Mouse (Mus musculus) midbrain, embryonic 15.5 days (tissue): Measurements from ENCODE around the gene Prkn. TPM values are rescaled to one million over a fixed set of nuclear protein-coding genes. Genes with fewer than 3 reads are reported as not detected.

Source experiments
- ATAC-seq: fragments of 200-750 bp; cut with Nextera tagmentation; replicated peaks from 2 replicates; pipeline ENCODE4 v1.8.0; 2017; ENCODE audit warnings: moderate TSS enrichment
- H3K27ac ChIP-seq: fragments of 300-500 bp; sonication (generic); 2 replicates; pipeline ENCODE4 v1.5.1; 2015; ENCODE audit warnings: mild to moderate bottlenecking, inconsistent platforms
- H3K27me3 ChIP-seq: fragments of 300-500 bp; sonication (generic); replicated peaks from 2 replicates; pipeline ENCODE4 v1.6.1; 2015; ENCODE audit warnings: inconsistent platforms
- H3K36me3 ChIP-seq: fragments of 300-500 bp; sonication (generic); replicated peaks from 2 replicates; pipeline ENCODE4 v1.6.1; 2015; ENCODE audit warnings: inconsistent platforms
- H3K4me1 ChIP-seq: fragments of 300-500 bp; sonication (generic); 2 replicates; pipeline ENCODE4 v1.6.1; 2015; ENCODE audit warnings: inconsistent platforms
- H3K4me2 ChIP-seq: fragments of 300-500 bp; sonication (generic); 2 replicates; pipeline ENCODE4 v1.6.1; 2015; ENCODE audit warnings: inconsistent platforms, mild to moderate bottlenecking, moderate library complexity
- H3K4me3 ChIP-seq: fragments of 300-500 bp; sonication (generic); 2 replicates; pipeline ENCODE4 v1.5.1; 2015; ENCODE audit warnings: mild to moderate bottlenecking, inconsistent platforms
- H3K9ac ChIP-seq: fragments of 300-500 bp; sonication (generic); 2 replicates; pipeline ENCODE4 v1.6.1; 2015; ENCODE audit warnings: mild to moderate bottlenecking, inconsistent platforms
- H3K9me3 ChIP-seq: fragments of 300-500 bp; sonication (generic); 2 replicates; pipeline ENCODE4 v1.6.1; 2016; ENCODE audit warnings: inconsistent platforms
- WGBS: fragments of 180-500 bp; shearing (Covaris S2); methylation state at CpG from one replicate; pipeline ENCODE4 v1.1.7; 2015; ENCODE audit warnings: mixed read lengths; 5-methylcytosine and 5-hydroxymethylcytosine counted together
- polyA plus RNA-seq: library from polyadenylated mRNA; unstranded; fragments of >200 nt; fragmentation: Nextera tagmentation; extraction: Ambion mirVana; gene quantifications from 2 replicates; pipeline ENCODE4 v1.2.1, GENCODE M21; 2015

Prkn gene
- polyA plus RNA-seq, 1 experiment from 2014 or later, result 4.8 TPM

DNA sequence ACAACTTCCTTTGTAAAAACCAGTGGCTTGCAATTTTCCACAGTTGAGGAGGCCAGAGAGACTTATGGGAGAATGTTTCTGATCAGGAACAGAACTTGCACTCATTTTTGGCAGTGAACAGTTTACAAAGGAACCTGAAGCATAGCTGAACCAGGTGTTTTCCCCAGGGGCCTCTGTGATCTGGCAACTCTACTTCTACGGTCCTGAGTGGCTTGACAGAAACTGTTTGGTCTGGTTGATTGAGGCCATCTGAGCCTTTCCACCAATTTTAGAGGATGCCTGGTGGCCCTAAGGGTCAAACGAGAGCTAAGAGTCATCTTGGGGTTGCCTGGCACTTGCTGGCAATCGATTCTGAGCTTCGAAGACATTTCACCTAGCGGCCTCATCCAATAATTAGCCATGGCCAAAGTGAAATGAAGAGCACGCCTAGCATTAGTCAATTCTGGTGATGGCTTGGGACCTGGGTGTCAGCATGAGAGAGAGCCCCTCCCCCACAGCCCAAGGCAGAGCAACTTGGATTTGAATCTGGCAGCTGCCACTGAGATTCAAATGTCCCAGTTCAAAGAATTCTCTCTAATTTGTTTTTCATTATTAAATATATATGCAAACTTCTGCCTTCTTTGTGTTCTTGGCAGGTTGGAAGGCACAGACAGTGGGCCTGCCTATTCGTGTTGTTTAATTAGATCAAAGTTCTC, 479.6 kb downstream of the Prkn start:
- Histone ChIP-seq H3K4me1 (no peaks in the 10 kb centered on the region), H3K9me3 (no peaks in the 10 kb centered on the region), H3K4me3 (no peak overlapping the region), H3K9ac (no peak overlapping the region), H3K27me3 (no peaks in the 10 kb centered on the region), H3K36me3 (no peaks in the 10 kb centered on the region), H3K4me2 (no peak overlapping the region), H3K27ac (no peak overlapping the region)
- WGBS, result 70% methylated on average over 7 of the region's 7 CpGs
- ATAC-seq, result no peak

DNA sequence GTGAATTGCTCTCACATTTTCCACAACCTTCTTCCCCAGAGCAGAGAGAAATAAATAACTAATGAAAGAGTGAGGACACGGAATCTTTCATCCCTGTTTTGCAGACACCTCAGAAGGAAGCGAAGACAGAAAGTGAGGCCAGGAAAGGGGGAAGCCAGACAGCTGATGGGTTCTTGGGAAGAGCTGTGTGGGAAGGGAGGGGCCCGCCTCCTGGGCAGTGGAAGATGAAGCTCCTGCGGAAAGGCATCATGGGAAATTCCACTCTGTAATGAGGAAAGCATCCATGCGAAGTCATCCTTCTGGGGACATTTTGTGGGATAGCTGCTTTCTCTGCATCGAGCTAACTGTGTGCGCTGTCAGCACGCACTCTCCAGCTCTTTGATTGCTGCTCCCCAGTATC, 491.9 kb downstream of the Prkn start:
- no peak overlapping the region for H3K4me3 ChIP-seq
- H3K9ac ChIP-seq, result no peak overlapping the region
- H3K9me3 ChIP-seq, result no peaks in the 10 kb centered on the region
- H3K36me3 ChIP-seq, result no peaks in the 10 kb centered on the region
- peak overlapping the region; percentile 20 for H3K4me2 ChIP-seq
- peak overlapping the region; percentile 31 for H3K27ac ChIP-seq
- peaks cover 4% of the 10 kb centered on the region; the same call in 1 of the 2 replicates for H3K4me1 ChIP-seq
- WGBS, result 58% methylated on average over 8 of the region's 8 CpGs
- no peaks in the 10 kb centered on the region for H3K27me3 ChIP-seq
- ATAC-seq, result peak; percentile 60; the same call in 1 of the 2 replicates

DNA sequence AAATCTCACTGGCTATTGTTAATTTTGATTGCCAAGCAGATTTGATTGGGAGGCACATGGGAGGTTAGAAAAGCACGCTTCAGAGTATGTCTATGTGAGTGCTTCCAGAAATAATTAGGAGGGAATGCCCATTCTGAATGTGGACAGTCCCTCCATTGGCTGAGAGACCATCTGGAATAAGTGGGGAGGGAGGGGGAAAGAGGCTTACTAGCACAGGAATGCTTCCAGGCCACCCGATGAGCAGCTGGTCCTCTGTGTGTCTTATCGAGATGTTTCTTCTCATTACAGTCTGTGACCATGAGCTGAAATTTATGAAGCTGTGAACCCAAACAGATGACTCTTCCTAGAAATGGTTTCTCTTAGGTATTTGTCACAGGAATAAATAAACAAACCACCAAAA, 493.6 kb downstream of the Prkn start:
- H3K36me3 ChIP-seq, result no peaks in the 10 kb centered on the region
- 81% methylated on average over 3 of the region's 3 CpGs for WGBS
- no peak overlapping the region for H3K9ac ChIP-seq
- no peak overlapping the region for H3K4me3 ChIP-seq
- H3K27me3 ChIP-seq, result no peaks in the 10 kb centered on the region
- no peak overlapping the region for H3K27ac ChIP-seq
- H3K4me1 ChIP-seq, result peaks cover 4% of the 10 kb centered on the region; the same call in 1 of the 2 replicates
- H3K9me3 ChIP-seq, result no peaks in the 10 kb centered on the region
- H3K4me2 ChIP-seq, result no peak overlapping the region
- no peak for ATAC-seq

DNA sequence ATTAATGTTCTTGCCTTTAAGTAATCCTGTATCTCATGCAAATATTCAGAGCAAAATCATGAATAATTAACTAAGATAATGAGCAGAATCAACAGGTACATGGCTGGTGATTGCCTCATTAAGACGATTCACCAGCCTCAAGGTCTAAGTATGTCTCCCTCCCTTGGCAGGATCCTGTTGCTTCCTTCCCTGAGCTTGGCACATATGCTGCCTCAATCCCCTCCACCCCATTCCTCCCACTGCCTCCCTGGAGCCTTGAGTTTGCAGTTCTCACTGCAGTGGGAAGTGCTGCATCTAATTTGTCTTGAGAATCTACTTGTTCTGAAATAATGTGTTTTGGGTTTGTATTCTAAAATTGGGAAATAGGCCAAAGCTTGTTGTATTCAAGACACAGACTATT, 496.0 kb downstream of the Prkn start:
- H3K36me3 ChIP-seq, result no peaks in the 10 kb centered on the region
- WGBS, result 44% methylated on average over 1 of the region's 1 CpGs

DNA sequence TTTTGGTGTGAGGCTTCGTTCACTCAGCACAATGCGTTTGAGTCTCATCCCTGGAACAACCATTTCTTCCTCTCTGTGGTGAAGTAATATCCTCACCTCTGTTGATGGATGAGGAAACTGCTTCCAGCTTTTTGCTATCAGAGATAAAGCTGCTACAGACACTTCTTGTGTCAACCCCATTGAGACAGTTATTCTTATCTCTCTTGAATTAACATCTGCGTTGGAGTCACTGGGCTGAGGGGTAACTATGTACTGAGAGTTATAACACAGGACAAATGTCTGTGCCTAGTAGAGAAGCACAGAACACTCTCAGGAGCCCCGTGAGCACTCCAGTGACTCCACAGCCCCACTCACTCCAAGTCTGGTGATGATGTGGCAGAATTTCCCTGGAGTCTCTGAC, 500.2 kb downstream of the Prkn start:
- no peak overlapping the region for H3K4me3 ChIP-seq
- no peaks in the 10 kb centered on the region for H3K27me3 ChIP-seq
- no peaks in the 10 kb centered on the region for H3K9me3 ChIP-seq
- no peak overlapping the region for H3K27ac ChIP-seq
- no peak overlapping the region for H3K4me2 ChIP-seq
- H3K4me1 ChIP-seq, result no peaks in the 10 kb centered on the region
- H3K36me3 ChIP-seq, result no peaks in the 10 kb centered on the region
- WGBS, result 90% methylated on average over 4 of the region's 4 CpGs
- no peak overlapping the region for H3K9ac ChIP-seq
- no peak for ATAC-seq

More for the DNA sequence above, 496.0 kb downstream of the Prkn start:
- Histone ChIP-seq H3K27me3 (no peaks in the 10 kb centered on the region), H3K4me2 (no peak overlapping the region), H3K9me3 (no peaks in the 10 kb centered on the region), H3K9ac (no peak overlapping the region), H3K4me3 (no peak overlapping the region), H3K27ac (no peak overlapping the region), H3K4me1 (no peaks in the 10 kb centered on the region)
- ATAC-seq, result no peak

DNA sequence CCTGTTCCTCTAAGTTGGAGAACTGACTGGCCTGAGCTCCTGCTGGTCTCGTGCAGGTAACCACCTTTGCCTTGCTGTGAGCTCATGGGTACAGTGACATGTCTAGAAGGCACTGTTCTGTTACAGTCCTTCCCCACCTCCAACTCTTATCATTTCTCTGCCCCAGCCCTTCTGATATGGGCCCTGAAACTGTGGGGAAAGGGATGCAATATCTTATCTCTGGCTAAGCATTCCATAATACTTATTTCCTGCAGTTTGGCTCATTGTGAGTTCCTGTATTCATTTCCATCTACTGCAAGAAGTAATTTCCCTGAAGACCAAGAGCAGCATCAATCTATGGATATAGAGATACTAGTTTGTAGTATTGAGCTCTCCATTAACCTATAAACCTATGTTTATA, 506.1 kb downstream of the Prkn start:
- Histone ChIP-seq H3K4me2 (no peak overlapping the region), H3K4me1 (no peaks in the 10 kb centered on the region), H3K27ac (no peak overlapping the region), H3K4me3 (no peak overlapping the region), H3K27me3 (no peaks in the 10 kb centered on the region), H3K9me3 (no peaks in the 10 kb centered on the region), H3K36me3 (no peaks in the 10 kb centered on the region), H3K9ac (no peak overlapping the region)
- WGBS, result 94% methylated on average over 1 of the region's 1 CpGs
- ATAC-seq, result no peak

DNA sequence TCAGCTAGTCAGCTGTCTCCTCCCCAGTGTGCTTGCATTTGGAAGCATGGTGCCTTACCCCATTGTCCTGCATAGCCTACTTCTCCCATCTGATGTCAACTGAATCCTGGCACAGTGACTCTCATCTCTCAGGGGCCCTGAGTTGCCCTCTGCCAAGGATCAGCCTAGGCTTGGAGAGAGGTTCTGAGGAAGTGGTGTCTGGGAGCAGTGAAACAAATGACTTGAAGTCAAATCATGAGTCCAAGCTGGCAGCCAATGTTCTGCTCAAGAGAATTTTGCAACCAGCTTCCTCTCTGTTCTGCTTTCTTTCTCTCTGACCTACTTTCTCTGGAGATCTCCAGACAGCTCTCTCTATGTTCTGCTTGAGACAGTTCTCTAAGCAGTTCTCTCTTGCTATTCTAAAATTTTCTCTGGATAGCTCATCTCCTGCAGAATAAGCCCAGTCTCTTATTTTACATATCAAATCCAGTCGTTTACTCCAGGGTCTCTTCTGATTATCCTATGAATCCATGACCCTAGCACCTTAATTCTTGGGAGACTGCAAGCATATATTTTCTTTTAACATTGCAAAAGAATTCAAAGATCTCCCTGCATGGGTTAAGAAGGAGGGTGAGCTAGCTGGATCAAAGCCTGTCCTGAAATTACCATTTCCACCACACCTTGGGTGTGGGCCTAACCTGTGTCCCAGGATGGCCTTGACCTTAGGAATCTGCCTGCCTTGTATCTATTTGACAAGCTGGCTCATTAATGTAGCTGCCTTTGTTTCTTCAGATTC, 512.8 kb downstream of the Prkn start:
- no peak for ATAC-seq
- no peaks in the 10 kb centered on the region for H3K4me1 ChIP-seq
- 30% methylated on average over 1 of the region's 1 CpGs for WGBS
- H3K4me3 ChIP-seq, result no peak overlapping the region
- no peak overlapping the region for H3K27ac ChIP-seq
- H3K4me2 ChIP-seq, result no peak overlapping the region
- H3K36me3 ChIP-seq, result no peaks in the 10 kb centered on the region
- H3K9ac ChIP-seq, result no peak overlapping the region
- no peaks in the 10 kb centered on the region for H3K9me3 ChIP-seq
- no peaks in the 10 kb centered on the region for H3K27me3 ChIP-seq

DNA sequence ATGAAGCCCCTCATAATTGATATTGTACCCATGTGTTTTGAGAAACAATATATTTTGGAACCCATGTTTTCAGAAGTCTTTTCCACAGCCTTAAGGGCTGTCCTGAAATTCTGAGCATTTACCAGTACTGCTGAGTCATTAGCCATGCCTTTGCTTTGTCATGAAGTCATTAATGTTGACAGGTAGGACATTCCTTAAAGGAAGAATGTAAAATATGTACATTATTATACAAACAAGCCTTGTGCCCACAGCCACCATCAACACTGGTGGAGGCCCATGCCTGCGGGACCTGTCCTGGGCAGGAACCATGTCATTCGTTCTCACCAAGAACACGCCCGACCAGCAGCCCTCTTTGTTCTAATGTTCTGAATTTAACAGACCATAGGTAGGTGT, 513.4 kb downstream of the Prkn start:
- H3K9ac ChIP-seq, result no peak overlapping the region
- no peak for ATAC-seq
- H3K36me3 ChIP-seq, result no peaks in the 10 kb centered on the region
- H3K27me3 ChIP-seq, result no peaks in the 10 kb centered on the region
- H3K4me1 ChIP-seq, result no peaks in the 10 kb centered on the region
- no peak overlapping the region for H3K4me3 ChIP-seq
- 92% methylated on average over 4 of the region's 4 CpGs for WGBS
- no peaks in the 10 kb centered on the region for H3K9me3 ChIP-seq
- H3K27ac ChIP-seq, result no peak overlapping the region
- no peak overlapping the region for H3K4me2 ChIP-seq

DNA sequence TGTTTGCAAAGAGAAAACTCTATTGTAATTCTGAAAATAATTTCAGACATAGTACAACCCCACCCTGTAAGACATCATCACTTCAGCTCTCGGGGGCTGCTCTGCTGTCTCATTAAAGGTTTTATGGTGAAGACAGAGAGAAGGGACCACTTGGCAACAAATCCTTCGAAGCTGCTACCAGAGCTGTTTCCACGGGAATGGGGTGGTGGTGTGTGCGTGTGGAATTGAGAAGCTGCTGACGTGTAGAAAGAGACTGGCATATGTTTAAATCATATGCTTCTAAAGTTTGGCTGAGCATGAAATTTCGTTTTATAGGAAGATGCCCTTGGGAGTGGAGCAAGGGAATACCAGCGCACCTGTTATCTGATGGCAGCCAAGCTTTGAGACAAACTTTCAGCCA, 514.2 kb downstream of the Prkn start:
- Histone ChIP-seq H3K4me1 (no peaks in the 10 kb centered on the region), H3K27me3 (no peaks in the 10 kb centered on the region), H3K9me3 (no peaks in the 10 kb centered on the region), H3K4me3 (no peak overlapping the region), H3K36me3 (no peaks in the 10 kb centered on the region), H3K4me2 (no peak overlapping the region), H3K9ac (no peak overlapping the region), H3K27ac (no peak overlapping the region)
- 73% methylated on average over 7 of the region's 7 CpGs for WGBS
- no peak for ATAC-seq

DNA sequence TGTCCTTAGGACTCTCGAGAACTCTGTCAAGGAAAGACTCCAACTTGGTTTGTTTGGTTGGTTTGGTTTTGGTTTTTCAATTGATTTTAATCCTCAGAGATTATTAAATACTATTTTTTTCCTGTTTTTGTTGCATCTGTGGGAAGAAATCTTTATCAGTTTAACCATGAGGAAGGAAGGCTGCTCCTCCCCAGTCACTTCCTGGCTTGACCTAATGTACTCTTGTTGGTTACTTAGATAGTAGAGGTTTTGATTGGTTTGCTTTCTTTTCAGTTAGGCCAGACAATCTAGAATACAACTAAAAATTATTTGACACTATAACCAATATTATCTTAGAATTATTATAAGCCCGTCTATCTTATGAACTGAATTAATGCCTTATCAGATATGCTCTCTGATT, 535.3 kb downstream of the Prkn start:
- Histone ChIP-seq H3K27ac (no peak overlapping the region), H3K36me3 (no peaks in the 10 kb centered on the region), H3K27me3 (no peaks in the 10 kb centered on the region), H3K4me3 (no peak overlapping the region), H3K9me3 (no peaks in the 10 kb centered on the region), H3K4me2 (no peak overlapping the region), H3K4me1 (no peaks in the 10 kb centered on the region), H3K9ac (no peak overlapping the region)
- ATAC-seq, result no peak
- WGBS, result 91% methylated on average over 2 of the region's 2 CpGs

DNA sequence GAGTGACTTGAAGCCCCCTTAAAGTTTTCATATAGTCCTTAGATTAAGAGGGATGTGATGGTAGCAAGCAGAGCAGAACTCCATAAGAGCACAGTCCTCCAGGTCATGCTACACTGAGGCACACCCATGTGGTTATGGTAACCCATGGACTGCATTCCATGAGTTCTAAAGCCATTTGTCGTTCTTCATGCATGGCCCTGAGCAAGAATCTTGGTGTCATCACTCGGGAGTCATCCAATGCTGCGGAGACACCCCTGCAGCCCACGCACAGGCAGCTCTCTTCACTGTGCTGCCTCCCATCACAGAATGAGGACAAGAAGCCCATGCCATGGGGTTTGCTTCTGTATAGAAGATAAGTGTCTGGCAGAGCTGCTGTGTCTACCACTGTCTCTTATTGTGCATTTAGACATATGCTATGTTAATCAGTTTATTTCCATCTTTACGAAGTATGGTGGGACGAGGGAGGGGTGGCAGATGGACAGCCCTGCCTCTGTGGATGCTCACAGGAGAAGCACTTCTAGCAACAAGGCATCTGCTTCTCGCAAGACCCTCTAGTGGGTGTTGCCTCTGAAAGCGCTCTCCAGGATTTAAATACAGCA, 543.3 kb downstream of the Prkn start:
- Histone ChIP-seq H3K27ac (no peak overlapping the region), H3K27me3 (no peaks in the 10 kb centered on the region), H3K36me3 (no peaks in the 10 kb centered on the region), H3K4me1 (no peaks in the 10 kb centered on the region), H3K4me2 (no peak overlapping the region), H3K9me3 (no peaks in the 10 kb centered on the region), H3K9ac (no peak overlapping the region), H3K4me3 (no peak overlapping the region)
- WGBS, result 91% methylated on average over 8 of the region's 8 CpGs
- ATAC-seq, result no peak

DNA sequence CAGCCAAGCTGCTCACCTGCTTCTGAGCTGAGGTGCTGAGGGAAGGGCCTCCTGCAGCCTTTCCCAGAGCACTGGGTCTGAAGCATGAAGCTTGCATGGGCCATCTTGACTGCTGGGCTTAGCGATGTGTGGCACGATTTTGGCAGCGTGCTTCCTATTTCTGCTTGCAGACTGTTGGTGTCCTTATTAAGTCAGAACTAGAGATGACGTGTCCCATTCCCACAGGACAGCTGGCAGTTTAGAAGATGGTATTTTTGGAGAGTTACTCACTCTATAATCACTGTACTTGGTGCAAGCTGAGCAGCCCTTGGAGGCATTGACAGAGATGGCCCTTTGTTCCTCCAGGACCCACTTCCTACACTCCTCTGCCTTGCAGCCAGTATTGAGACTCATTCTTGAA, 545.1 kb downstream of the Prkn start:
- Histone ChIP-seq H3K27me3 (no peaks in the 10 kb centered on the region), H3K4me2 (no peak overlapping the region), H3K9me3 (no peaks in the 10 kb centered on the region), H3K4me3 (no peak overlapping the region), H3K27ac (no peak overlapping the region), H3K36me3 (no peaks in the 10 kb centered on the region), H3K4me1 (no peaks in the 10 kb centered on the region), H3K9ac (no peak overlapping the region)
- 88% methylated on average over 4 of the region's 4 CpGs for WGBS
- ATAC-seq, result no peak
